Mouse (Mus musculus) gastrocnemius, postnatal 25 days (tissue): ENCODE data around the gene Mertk. TPM values are rescaled to one million over a fixed set of nuclear protein-coding genes. Genes with fewer than 3 reads are reported as not detected.

Source experiments
- DNase-seq: peaks from one replicate; pipeline ENCODE4 v3.0.0; 2022
- total RNA-seq, 2 experiments: library from RNA; stranded (reverse); gene quantifications; 1 replicate in 1 of 2; 2 replicates in 1 of 2; pipeline ENCODE4 v1.2.3; 2021

The Mertk gene
- total RNA-seq, 2 experiments from 2014 or later, result 1.7 to 2.6 TPM

GRCm38 (mm10) chr2:128722106-128722710 is 23.5 kb downstream of the Mertk start:
- DNase-seq, result no peak

- DNase-seq, result no peak
Measured at GRCm38 (mm10) chr2:128726067-128726466, 27.3 kb downstream of the Mertk start.

- no peak for DNase-seq
Measured at GRCm38 (mm10) chr2:128726626-128727025, 27.9 kb downstream of the Mertk start.

- no peak for DNase-seq
Measured at GRCm38 (mm10) chr2:128727552-128727951, 28.8 kb downstream of the Mertk start.

- no peak for DNase-seq
Measured at GRCm38 (mm10) chr2:128728066-128728465, 29.3 kb downstream of the Mertk start.

GRCm38 (mm10) chr2:128729141-128729540 is 30.4 kb downstream of the Mertk start:
- no peak for DNase-seq

- no peak for DNase-seq
Measured at GRCm38 (mm10) chr2:128731514-128731913, 32.8 kb downstream of the Mertk start.

GRCm38 (mm10) chr2:128731951-128732350 is 33.2 kb downstream of the Mertk start:
- no peak for DNase-seq

GRCm38 (mm10) chr2:128735089-128735488 is 36.3 kb downstream of the Mertk start:
- DNase-seq, result no peak

- DNase-seq, result no peak
Measured at GRCm38 (mm10) chr2:128737051-128737450, 38.3 kb downstream of the Mertk start.

- peak; percentile 34 for DNase-seq
Measured at GRCm38 (mm10) chr2:128737796-128738195, 39.0 kb downstream of the Mertk start.

GRCm38 (mm10) chr2:128738725-128739258 is 40.0 kb downstream of the Mertk start:
- DNase-seq, result peak; percentile 78

GRCm38 (mm10) chr2:128745879-128746620 is 47.3 kb downstream of the Mertk start:
- no peak for DNase-seq

- peak; percentile 27 for DNase-seq
Measured at GRCm38 (mm10) chr2:128746621-128747151, 47.9 kb downstream of the Mertk start.

GRCm38 (mm10) chr2:128747433-128748028 is 48.8 kb downstream of the Mertk start:
- DNase-seq, result no peak

GRCm38 (mm10) chr2:128748171-128748570 is 49.4 kb downstream of the Mertk start:
- no peak for DNase-seq

GRCm38 (mm10) chr2:128751030-128751429 is 52.3 kb downstream of the Mertk start:
- no peak for DNase-seq

GRCm38 (mm10) chr2:128753295-128753873 is 54.6 kb downstream of the Mertk start:
- DNase-seq, result no peak

- no peak for DNase-seq
Measured at GRCm38 (mm10) chr2:128755149-128755691, 56.5 kb downstream of the Mertk start.

- no peak for DNase-seq
Measured at GRCm38 (mm10) chr2:128758724-128759340, 60.1 kb downstream of the Mertk start.

GRCm38 (mm10) chr2:128762008-128762407 is 63.3 kb downstream of the Mertk start:
- DNase-seq, result no peak

GRCm38 (mm10) chr2:128765787-128766186 is 67.0 kb downstream of the Mertk start:
- no peak for DNase-seq
